Mouse (Mus musculus) bone marrow, adult 2 months (tissue): ENCODE measurements around the gene Mpv17l2.

Source experiments
- CTCF ChIP-seq: fragments of 200-500 bp; IDR thresholded peaks from 2 replicates; pipeline ENCODE4 v1.5.1; 2011; ENCODE audit warnings: low read length, control low read depth; ENCODE audit not compliant: control insufficient read depth, insufficient read depth
- POLR2A ChIP-seq: fragments of 200-500 bp; IDR thresholded peaks from 2 replicates; pipeline ENCODE4 v1.6.1; 2011; ENCODE audit warnings: low read depth, mild to moderate bottlenecking, control low read depth, low read length, borderline replicate concordance; ENCODE audit not compliant: control insufficient read depth

DNA sequence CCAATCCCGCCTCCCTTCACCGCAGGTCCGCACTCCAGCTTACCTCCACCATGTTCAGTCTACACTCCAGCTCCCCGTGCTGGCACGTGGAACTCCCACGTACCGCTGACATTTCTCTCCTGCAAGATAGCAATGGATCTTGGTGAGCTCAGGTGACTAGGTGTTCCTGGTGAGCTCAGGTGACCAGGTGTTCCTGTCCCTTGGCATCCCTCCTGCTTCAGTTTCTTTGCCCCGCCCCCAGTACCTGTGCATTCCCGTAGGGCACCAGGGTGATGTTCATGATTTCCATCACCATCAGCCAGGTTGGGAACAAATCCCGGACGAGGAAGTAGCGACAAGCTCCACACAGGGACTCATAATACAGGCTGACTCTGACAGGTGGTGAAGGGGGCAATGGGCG lies 3.9 kb upstream of the Mpv17l2 start:
- no peak for TF ChIP-seq CTCF
- TF ChIP-seq POLR2A: no peak
